Mouse (Mus musculus): Measurements from ENCODE around the gene Timm8a2. TPM values are rescaled to one million over a fixed set of nuclear protein-coding genes. Genes with fewer than 3 reads are reported as not detected.

The Timm8a2 gene
- polyA plus RNA-seq, 1 experiment from 2014 or later: not detected

GRCm38 (mm10) chr14:121992395-121993280 lies 41.8 kb upstream of the Timm8a2 start:
- WGBS: 91% methylated on average over 13 of the region's 13 CpGs
- no peaks in the 10 kb centered on the region for H3K27me3 ChIP-seq (ENCODE audit: control insufficient read depth, insufficient read depth, low read length)
- no peak overlapping the region for H3K4me2 ChIP-seq (ENCODE audit: low read depth)
- H3K9me3 ChIP-seq (ENCODE audit: control insufficient read depth, low read length): no peaks in the 10 kb centered on the region
- H3K4me3 ChIP-seq (ENCODE audit: low read depth, low read length): no peak overlapping the region
- H3K4me1 ChIP-seq (ENCODE audit: control insufficient read depth, insufficient read depth, low read length): no peaks in the 10 kb centered on the region
- ATAC-seq (ENCODE audit: insufficient read depth, low FRiP score, low TSS enrichment) (no peak), DNase-seq (ENCODE audit: low spot score) (no peak)
- H3K36me3 ChIP-seq (ENCODE audit: control insufficient read depth, insufficient read depth, low read length): peaks cover 4% of the 10 kb centered on the region; the same call in 1 of the 2 replicates
- no peak overlapping the region for H3K27ac ChIP-seq (ENCODE audit: low read depth, low read length)
- no peak overlapping the region for H3K9ac ChIP-seq (ENCODE audit: low read length)

- Histone ChIP-seq H3K9ac (ENCODE audit: low read length) (no peak overlapping the region), H3K4me3 (ENCODE audit: low read depth, low read length) (no peak overlapping the region), H3K4me2 (ENCODE audit: low read depth) (no peak overlapping the region), H3K36me3 (ENCODE audit: control insufficient read depth, insufficient read depth, low read length) (peaks cover 4% of the 10 kb centered on the region; the same call in 1 of the 2 replicates), H3K9me3 (ENCODE audit: control insufficient read depth, low read length) (no peaks in the 10 kb centered on the region), H3K4me1 (ENCODE audit: control insufficient read depth, insufficient read depth, low read length) (no peaks in the 10 kb centered on the region), H3K27ac (ENCODE audit: low read depth, low read length) (no peak overlapping the region), H3K27me3 (ENCODE audit: control insufficient read depth, insufficient read depth, low read length) (no peaks in the 10 kb centered on the region)
- ATAC-seq (ENCODE audit: insufficient read depth, low FRiP score, low TSS enrichment): no peak
- WGBS: 95% methylated on average over 4 of the region's 4 CpGs
- DNase-seq (ENCODE audit: low spot score): no peak
Observed at GRCm38 (mm10) chr14:121993616-121994015, 40.9 kb upstream of the Timm8a2 start.

- no peak overlapping the region for H3K4me3 ChIP-seq (ENCODE audit: low read depth, low read length)
- DNase-seq (ENCODE audit: low spot score): no peak
- 94% methylated on average over 17 of the region's 17 CpGs for WGBS
Observed at GRCm38 (mm10) chr14:121994171-121994700, 40.2 kb upstream of the Timm8a2 start.

GRCm38 (mm10) chr14:121994846-121995556 lies 39.5 kb upstream of the Timm8a2 start:
- ATAC-seq (ENCODE audit: insufficient read depth, low FRiP score, low TSS enrichment) (no peak), DNase-seq (ENCODE audit: low spot score) (no peak)
- Histone ChIP-seq H3K27ac (ENCODE audit: low read depth, low read length) (no peak overlapping the region), H3K4me1 (ENCODE audit: control insufficient read depth, insufficient read depth, low read length) (no peaks in the 10 kb centered on the region), H3K9ac (ENCODE audit: low read length) (no peak overlapping the region), H3K36me3 (ENCODE audit: control insufficient read depth, insufficient read depth, low read length) (peaks cover 4% of the 10 kb centered on the region; the same call in 1 of the 2 replicates), H3K27me3 (ENCODE audit: control insufficient read depth, insufficient read depth, low read length) (no peaks in the 10 kb centered on the region), H3K4me3 (ENCODE audit: low read depth, low read length) (no peak overlapping the region), H3K4me2 (ENCODE audit: low read depth) (no peak overlapping the region), H3K9me3 (ENCODE audit: control insufficient read depth, low read length) (no peaks in the 10 kb centered on the region)
- WGBS: 90% methylated on average over 7 of the region's 7 CpGs

More at GRCm38 (mm10) chr14:121994171-121994700, 40.2 kb upstream of the Timm8a2 start:
- Histone ChIP-seq H3K4me1 (ENCODE audit: control insufficient read depth, insufficient read depth, low read length) (no peaks in the 10 kb centered on the region), H3K27ac (ENCODE audit: low read depth, low read length) (no peak overlapping the region), H3K9ac (ENCODE audit: low read length) (no peak overlapping the region), H3K9me3 (ENCODE audit: control insufficient read depth, low read length) (no peaks in the 10 kb centered on the region), H3K27me3 (ENCODE audit: control insufficient read depth, insufficient read depth, low read length) (no peaks in the 10 kb centered on the region), H3K4me2 (ENCODE audit: low read depth) (no peak overlapping the region), H3K36me3 (ENCODE audit: control insufficient read depth, insufficient read depth, low read length) (peaks cover 4% of the 10 kb centered on the region; the same call in 1 of the 2 replicates)
- no peak for ATAC-seq (ENCODE audit: insufficient read depth, low FRiP score, low TSS enrichment)

GRCm38 (mm10) chr14:121995557-121995870 lies 39.0 kb upstream of the Timm8a2 start:
- Histone ChIP-seq H3K4me1 (ENCODE audit: control insufficient read depth, insufficient read depth, low read length) (no peaks in the 10 kb centered on the region), H3K27ac (ENCODE audit: low read depth, low read length) (no peak overlapping the region), H3K36me3 (ENCODE audit: control insufficient read depth, insufficient read depth, low read length) (peaks cover 4% of the 10 kb centered on the region; the same call in 1 of the 2 replicates), H3K9me3 (ENCODE audit: control insufficient read depth, low read length) (no peaks in the 10 kb centered on the region), H3K4me3 (ENCODE audit: low read depth, low read length) (no peak overlapping the region), H3K4me2 (ENCODE audit: low read depth) (no peak overlapping the region), H3K27me3 (ENCODE audit: control insufficient read depth, insufficient read depth, low read length) (no peaks in the 10 kb centered on the region), H3K9ac (ENCODE audit: low read length) (no peak overlapping the region)
- DNase-seq (ENCODE audit: low spot score) (no peak), ATAC-seq (ENCODE audit: insufficient read depth, low FRiP score, low TSS enrichment) (no peak)
- 89% methylated on average over 1 of the region's 1 CpGs for WGBS

- ATAC-seq (ENCODE audit: insufficient read depth, low FRiP score, low TSS enrichment) (no peak), DNase-seq (ENCODE audit: low spot score) (no peak)
- H3K9me3 ChIP-seq (ENCODE audit: control insufficient read depth, low read length): no peaks in the 10 kb centered on the region
- no peaks in the 10 kb centered on the region for H3K27me3 ChIP-seq (ENCODE audit: control insufficient read depth, insufficient read depth, low read length)
- H3K9ac ChIP-seq (ENCODE audit: low read length): no peak overlapping the region
- H3K36me3 ChIP-seq (ENCODE audit: control insufficient read depth, insufficient read depth, low read length): peaks cover 4% of the 10 kb centered on the region; the same call in 1 of the 2 replicates
- 94% methylated on average over 8 of the region's 8 CpGs for WGBS
- no peak overlapping the region for H3K27ac ChIP-seq (ENCODE audit: low read depth, low read length)
- H3K4me2 ChIP-seq (ENCODE audit: low read depth): no peak overlapping the region
- no peak overlapping the region for H3K4me3 ChIP-seq (ENCODE audit: low read depth, low read length)
- no peaks in the 10 kb centered on the region for H3K4me1 ChIP-seq (ENCODE audit: control insufficient read depth, insufficient read depth, low read length)
Observed at GRCm38 (mm10) chr14:121996786-121997185, 37.7 kb upstream of the Timm8a2 start.

- no peaks in the 10 kb centered on the region for H3K27me3 ChIP-seq (ENCODE audit: control insufficient read depth, insufficient read depth, low read length)
- H3K9ac ChIP-seq (ENCODE audit: low read length): no peak overlapping the region
- no peaks in the 10 kb centered on the region for H3K9me3 ChIP-seq (ENCODE audit: control insufficient read depth, low read length)
- H3K27ac ChIP-seq (ENCODE audit: low read depth, low read length): no peak overlapping the region
- no peak overlapping the region for H3K4me2 ChIP-seq (ENCODE audit: low read depth)
- ATAC-seq (ENCODE audit: insufficient read depth, low FRiP score, low TSS enrichment): no peak
- H3K4me1 ChIP-seq (ENCODE audit: control insufficient read depth, insufficient read depth, low read length): no peaks in the 10 kb centered on the region
- no peak overlapping the region for H3K4me3 ChIP-seq (ENCODE audit: low read depth, low read length)
- DNase-seq (ENCODE audit: low spot score): no peak
- WGBS: 90% methylated on average over 8 of the region's 8 CpGs
- H3K36me3 ChIP-seq (ENCODE audit: control insufficient read depth, insufficient read depth, low read length): peaks cover under 1% of the 10 kb centered on the region; the same call in 1 of the 2 replicates
Observed at GRCm38 (mm10) chr14:121999455-121999854, 35.0 kb upstream of the Timm8a2 start.

- no peak overlapping the region for H3K9ac ChIP-seq (ENCODE audit: low read length)
- no peaks in the 10 kb centered on the region for H3K4me1 ChIP-seq (ENCODE audit: control insufficient read depth, insufficient read depth, low read length)
- WGBS: 94% methylated on average over 17 of the region's 17 CpGs
- no peak overlapping the region for H3K4me2 ChIP-seq (ENCODE audit: low read depth)
- H3K36me3 ChIP-seq (ENCODE audit: control insufficient read depth, insufficient read depth, low read length): no peaks in the 10 kb centered on the region
- no peaks in the 10 kb centered on the region for H3K9me3 ChIP-seq (ENCODE audit: control insufficient read depth, low read length)
- no peak for ATAC-seq (ENCODE audit: insufficient read depth, low FRiP score, low TSS enrichment)
- DNase-seq (ENCODE audit: low spot score): no peak
- no peak overlapping the region for H3K27ac ChIP-seq (ENCODE audit: low read depth, low read length)
- no peaks in the 10 kb centered on the region for H3K27me3 ChIP-seq (ENCODE audit: control insufficient read depth, insufficient read depth, low read length)
- no peak overlapping the region for H3K4me3 ChIP-seq (ENCODE audit: low read depth, low read length)
Observed at GRCm38 (mm10) chr14:122000346-122001105, 33.9 kb upstream of the Timm8a2 start.

Data from neural tube, embryonic 11.5 days (tissue).